Mouse (Mus musculus) megakaryocyte progenitor cell, adult 5-6 weeks (primary cell): ENCODE data around the gene Nfia. TPM values are rescaled to one million over a fixed set of nuclear protein-coding genes. Genes with fewer than 3 reads are reported as not detected.

Experiments
- ATAC-seq: replicated peaks from 2 replicates; pipeline ENCODE4 v1.8.0; 2016; ENCODE audit warnings: mild to moderate bottlenecking, moderate TSS enrichment, inconsistent platforms; ENCODE audit not compliant: poor library complexity
- total RNA-seq, 2 experiments: library from RNA; stranded (forward) in 1 of 2; stranded (reverse) in 1 of 2; fragments of 157-497, 149-512 nt in 1 of 2; fragments of 200-1000 nt in 1 of 2; gene quantifications; 2 replicates each; pipeline versions ENCODE4 v1.2.3 to v1.2.4; 2015 to 2017

The Nfia gene
- total RNA-seq, 2 experiments from 2014 or later, result 1.5 to 35.1 TPM

DNA sequence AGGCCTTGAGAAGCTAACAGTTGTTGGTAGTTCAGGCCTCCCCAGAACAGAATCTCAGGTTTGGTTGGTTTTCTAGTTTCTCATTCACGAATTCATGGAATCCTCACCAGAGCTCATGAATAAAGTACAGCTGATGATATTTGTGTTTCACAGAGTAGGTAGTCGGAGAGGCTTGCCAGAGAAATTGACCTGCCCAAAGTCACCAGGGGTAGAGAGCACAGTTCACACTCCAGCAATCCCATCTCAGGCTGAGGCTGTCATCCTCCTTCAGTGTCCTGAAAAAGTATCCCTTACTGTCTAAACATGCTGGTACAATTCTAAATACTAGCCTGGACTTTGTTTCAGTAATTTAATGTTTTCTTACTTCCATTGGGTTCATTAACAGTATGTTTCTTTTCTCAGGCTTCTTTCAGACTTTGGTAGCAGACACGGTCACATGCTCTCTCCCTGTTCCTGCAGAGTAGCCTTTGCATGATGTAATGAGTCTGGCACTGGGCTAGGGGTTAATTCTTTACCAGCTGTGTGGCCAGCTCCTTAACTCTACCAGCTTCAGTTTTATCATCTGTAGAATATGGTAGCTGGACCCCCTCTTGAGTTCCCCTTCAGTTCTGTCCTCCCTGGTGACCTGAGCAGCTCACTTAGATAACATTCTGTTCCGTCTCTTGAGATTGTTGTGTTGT lies 7.1 kb upstream of the Nfia start:
- ATAC-seq, result no peak

- no peak for ATAC-seq
These were observed 6.4 kb upstream of the Nfia start for GRCm38 (mm10) chr4:97766100-97766499.

GRCm38 (mm10) chr4:97767025-97767424 lies 5.5 kb upstream of the Nfia start:
- ATAC-seq, result no peak

- ATAC-seq, result no peak
These were observed 5.0 kb upstream of the Nfia start for GRCm38 (mm10) chr4:97767516-97767915.

GRCm38 (mm10) chr4:97769861-97770260 lies 2.7 kb upstream of the Nfia start:
- no peak for ATAC-seq

- ATAC-seq, result no peak
These were observed 1.1 kb upstream of the Nfia start for GRCm38 (mm10) chr4:97771426-97771825.

GRCm38 (mm10) chr4:97772084-97772484 lies 450 bp upstream of the Nfia start:
- ATAC-seq, result peak; percentile 86

DNA sequence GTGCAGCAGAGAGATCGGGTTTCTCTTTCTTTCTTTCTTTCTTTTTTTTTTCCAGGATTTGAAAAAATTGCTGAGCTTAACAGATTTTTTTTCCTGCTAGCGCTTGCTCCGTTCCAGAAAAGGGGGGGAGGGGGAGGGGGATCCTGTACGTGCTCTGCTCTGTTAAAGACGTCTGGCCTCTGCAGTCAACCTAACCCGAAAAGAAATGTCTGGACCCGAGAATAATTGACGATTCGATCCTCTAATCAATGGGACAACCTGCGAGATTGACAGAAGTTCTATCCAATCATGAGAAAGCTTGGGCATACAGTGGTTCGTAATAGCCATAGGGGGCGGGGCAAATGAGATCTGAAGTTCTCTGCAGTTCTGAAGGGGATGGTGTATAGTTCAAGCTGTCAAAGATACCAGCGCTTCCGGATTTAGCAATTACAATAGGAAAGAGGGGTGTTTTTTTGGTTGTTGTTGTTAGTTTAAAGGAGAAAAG lies 618 bp downstream of the Nfia start:
- peak; percentile 60 for ATAC-seq

- ATAC-seq, result no peak
These were observed 1.3 kb downstream of the Nfia start for GRCm38 (mm10) chr4:97773791-97774190.

DNA sequence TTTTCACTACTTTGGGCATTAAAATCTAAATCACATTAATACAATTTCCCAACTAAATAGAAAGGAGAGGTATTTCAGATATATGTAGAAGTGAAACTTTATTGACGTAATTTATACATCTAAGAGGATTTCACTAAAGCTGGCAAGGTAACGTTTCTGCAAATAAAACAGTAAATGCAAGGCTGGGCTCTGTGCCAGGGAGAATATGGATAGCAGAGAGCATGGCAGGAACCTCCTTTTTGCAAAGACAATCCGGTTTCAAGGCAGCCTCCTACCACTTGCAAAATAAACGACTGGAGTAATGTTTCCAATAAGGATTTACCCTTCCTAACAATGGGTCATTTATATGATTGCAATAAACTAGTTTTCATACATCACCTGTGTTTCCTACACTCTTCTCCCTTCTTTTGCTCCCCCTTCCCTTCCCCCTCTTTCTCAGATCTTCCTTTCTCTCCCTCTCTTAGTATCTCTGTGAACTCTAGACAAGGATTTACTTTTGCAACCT lies 2.0 kb downstream of the Nfia start:
- no peak for ATAC-seq

DNA sequence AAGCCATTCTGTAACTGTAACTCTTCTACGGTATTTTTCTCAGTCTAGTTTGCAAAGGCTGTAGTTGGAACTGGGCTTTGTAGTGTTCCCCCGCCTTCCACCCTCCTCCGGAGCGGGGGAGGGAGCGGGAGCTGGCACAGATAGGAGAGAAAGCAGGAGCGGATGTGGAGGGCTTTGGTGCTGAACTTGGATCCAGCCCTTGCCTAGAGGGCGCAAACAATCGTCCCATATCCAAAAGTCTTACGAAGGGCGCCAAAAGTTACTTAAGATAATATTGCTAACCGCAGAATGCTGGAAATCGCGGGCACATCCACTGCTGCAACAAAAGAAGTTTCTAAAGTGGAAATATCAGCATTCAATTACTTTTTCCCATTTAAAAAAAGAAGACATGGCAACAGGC lies 2.5 kb downstream of the Nfia start:
- peak; percentile 23 for ATAC-seq

GRCm38 (mm10) chr4:97775494-97776265 lies 3.1 kb downstream of the Nfia start:
- ATAC-seq, result no peak

DNA sequence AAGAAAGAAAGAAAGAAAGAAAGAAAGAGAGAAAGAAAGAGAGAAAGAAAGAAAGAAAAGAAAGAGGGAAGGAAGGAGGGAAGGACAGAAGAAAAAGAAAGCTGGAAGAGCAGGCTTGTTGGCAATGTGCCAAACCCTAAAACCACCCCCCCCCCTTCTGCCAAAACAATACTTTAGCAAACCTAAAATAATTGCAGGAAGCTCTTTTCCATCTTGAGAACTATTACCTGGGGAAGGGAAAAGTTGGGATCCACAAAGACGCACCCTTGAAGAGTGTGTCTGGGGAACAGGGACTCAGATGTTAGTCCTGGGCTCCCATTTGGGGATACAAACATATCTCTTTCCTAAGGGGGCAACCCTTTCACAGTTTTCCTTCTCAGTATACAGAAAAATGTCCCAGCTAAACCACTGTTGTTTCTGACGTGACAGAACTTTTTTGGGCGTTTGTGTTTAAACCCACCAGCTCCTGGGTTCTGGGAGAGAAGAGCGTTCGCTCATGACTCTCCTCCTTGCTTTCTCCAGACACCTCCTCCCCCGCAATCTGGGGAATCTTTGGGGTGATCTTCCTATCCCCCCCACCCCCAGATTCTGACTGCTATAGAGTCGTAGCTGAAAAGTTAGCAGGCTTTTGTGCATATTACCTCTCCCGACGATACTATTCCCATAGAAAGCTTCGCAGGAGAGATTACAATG lies 4.0 kb downstream of the Nfia start:
- no peak for ATAC-seq

GRCm38 (mm10) chr4:97777081-97777705 lies 4.7 kb downstream of the Nfia start:
- no peak for ATAC-seq

- peak; percentile 43 for ATAC-seq
These were observed 5.2 kb downstream of the Nfia start, which contains the start of gene E130114P18Rik for GRCm38 (mm10) chr4:97777706-97778176. E130114P18Rik (minus strand) TSS chr4:97778078.

GRCm38 (mm10) chr4:97778211-97779002 lies 5.9 kb downstream of the Nfia start:
- ATAC-seq, result no peak

DNA sequence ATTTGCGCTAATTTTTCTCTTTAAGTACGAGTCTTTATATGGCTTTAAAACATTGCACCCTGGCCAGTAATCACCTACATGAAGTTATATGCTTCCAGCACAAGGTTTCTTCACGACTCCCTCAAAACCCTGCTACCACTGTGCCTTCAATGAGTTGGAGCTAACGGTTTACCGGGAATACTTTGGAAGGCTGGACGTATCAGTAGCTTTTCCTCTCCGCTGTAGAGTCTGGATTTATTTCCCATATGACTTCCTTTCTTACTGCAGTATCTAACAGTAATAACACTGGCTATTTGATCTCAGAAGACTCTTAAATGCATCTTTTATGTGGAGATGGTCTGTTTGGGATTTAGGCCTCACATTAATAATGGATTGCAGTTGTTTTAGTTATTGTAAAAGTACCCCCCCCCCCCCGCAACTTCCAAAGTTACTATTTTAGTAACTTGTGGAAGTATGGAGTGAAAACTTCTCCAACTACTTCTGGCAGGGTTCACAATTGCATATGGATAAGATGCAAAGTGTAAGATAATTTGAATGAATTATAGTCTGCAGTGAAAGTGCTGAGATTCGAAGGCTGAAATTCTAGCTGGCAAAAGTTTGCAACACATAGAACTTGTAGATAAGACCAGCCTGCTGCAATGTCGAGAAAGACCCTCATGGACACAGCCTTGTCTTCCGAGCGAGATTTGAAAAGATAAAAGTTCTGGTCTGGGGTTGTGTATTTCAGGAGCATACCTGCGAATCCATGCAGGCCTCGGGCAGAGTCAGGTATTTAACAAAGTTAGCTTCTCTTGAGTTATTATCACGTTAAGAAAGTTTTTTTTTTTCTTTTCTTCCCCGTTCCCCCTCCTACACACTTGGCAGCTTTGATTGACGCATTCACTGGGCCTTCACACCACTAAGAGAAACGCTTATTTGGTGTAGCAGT lies 6.7 kb downstream of the Nfia start:
- ATAC-seq, result no peak

DNA sequence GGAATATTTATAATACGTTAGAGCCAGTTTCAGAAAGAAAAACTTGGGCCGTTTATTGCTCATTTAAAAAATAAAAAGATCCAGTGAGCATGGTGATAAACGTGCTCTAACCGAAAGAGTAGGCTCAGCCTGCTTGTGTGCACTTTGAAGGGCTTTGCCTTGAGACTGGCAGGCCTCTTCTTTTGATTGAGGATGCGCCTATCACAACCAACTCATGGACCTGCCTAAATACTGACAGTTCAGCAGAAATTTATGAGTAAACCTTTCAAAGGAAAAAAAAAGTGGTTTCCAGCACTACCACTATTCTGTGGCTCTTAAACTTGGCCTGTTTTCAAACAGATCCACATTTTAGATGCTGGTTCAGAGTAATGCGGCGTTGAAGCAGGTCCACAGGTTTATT lies 7.5 kb downstream of the Nfia start:
- no peak for ATAC-seq
